Comparison of ENCODE assay signal across 9 mouse cellular contexts in the genomic region with DNA sequence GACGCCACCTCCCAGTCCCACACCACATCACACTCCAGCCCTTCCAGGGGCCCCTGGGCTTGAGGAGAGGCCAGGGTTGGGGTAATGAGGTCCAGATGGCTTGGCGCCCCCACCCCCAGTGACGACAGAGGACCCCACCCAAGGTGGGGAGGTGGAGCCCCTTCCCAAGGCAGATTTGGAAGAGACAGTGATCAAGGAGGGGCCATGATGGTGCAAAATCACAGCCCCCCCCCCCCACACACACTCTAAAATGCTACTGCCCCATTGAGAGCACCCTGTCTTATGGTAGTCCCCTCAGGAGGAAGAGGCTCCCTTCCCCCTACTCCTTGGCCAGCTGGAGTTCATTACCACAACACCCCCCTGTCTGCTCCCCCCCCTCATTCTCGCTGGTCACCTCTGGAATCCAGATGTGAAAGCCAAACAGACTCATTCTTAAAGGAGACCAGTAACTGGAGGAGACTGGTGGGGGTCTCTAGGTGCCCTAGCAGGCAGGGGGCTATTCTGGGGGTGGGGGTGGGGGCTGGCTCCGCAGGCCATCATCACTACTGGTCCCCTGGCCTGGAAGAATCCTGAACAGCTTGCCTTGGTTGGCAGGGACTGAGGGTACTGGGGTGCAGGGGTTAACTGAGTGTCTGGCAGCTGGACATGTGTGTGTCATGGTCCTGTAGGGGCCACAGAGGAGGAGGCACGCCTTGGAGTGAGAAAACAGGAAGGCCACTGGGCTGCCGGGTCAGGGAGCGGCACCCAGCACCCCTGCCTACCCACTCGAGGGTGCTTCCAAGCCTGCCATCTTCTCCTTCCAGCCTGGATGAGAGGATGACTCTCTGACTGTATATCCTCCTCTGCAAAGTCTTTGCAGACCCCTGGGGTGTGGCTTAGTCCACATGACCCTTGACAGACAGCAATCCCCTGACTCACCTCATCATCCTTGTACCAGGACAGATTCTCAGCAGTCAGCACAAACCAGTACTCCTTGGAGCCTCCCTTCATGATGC. TPM values are rescaled to one million over a fixed set of nuclear protein-coding genes. Genes with fewer than 3 reads are reported as not detected.
A peak's percentile ranks its signal among the peaks of the same experiment; 100 is the strongest.
DNase-seq lines count a peak whose midpoint lies in the region; ATAC-seq lines count a peak whose summit lies in the region.
"Had no signal": no experiment of that assay in that cellular context is flagged by ENCODE, and none has a peak within 500 bp of the region (broad histone marks: within the 10 kb centered on the region; RNA-seq: fewer than 3 reads in every experiment).

No protein-coding gene starts in this region.

- H3K27me3 ChIP-seq in embryonic facial prominence, embryonic 11.5 days (ENCODE audit: control insufficient read depth, insufficient read depth, low read length): no peaks in the 10 kb centered on the region
- peaks cover under 1% of the 10 kb centered on the region; the same call in 1 of the 2 replicates for H3K27me3 ChIP-seq in heart, embryonic 14.5 days (ENCODE audit: control insufficient read depth, insufficient read depth, low read length)

- 18% methylated on average over 9 of the region's 9 CpGs for WGBS in embryonic facial prominence, embryonic 11.5 days
- 29% methylated on average over 9 of the region's 9 CpGs for WGBS in heart, embryonic 14.5 days

- H3K4me1 ChIP-seq in embryonic facial prominence, embryonic 11.5 days (ENCODE audit: control insufficient read depth, insufficient read depth, low read length): peaks cover 19% of the 10 kb centered on the region
- peaks cover 29 to 32% of the 10 kb centered on the region in 2 experiments for H3K4me1 ChIP-seq in heart, embryonic 14.5 days (ENCODE audit: control insufficient read depth in 2 of 2, insufficient read depth in 2 of 2, low read length in 2 of 2)

- no peak overlapping the region for H3K4me3 ChIP-seq in embryonic facial prominence, embryonic 11.5 days (ENCODE audit: low read depth, low read length)
- no peak overlapping the region for H3K4me3 ChIP-seq in heart, embryonic 14.5 days (ENCODE audit: control insufficient read depth in 1 of 2, insufficient read depth in 1 of 2, low read depth in 1 of 2, low read length in 2 of 2)
- H3K4me3 ChIP-seq: myocyte had no signal

- H3K27ac ChIP-seq in embryonic facial prominence, embryonic 11.5 days (replicated peaks; ENCODE audit: low read depth, low read length): peak overlapping the region; percentile 100
- peak overlapping the region in 1 of 2 experiments; percentile 81; a peak in 2 of 4 replicates for H3K27ac ChIP-seq in heart, embryonic 14.5 days (replicated peaks in 1 of 2; ENCODE audit: control insufficient read depth in 1 of 2, insufficient read depth in 1 of 2, low read depth in 2 of 2, low read length in 2 of 2)

- H3K4me2 ChIP-seq in embryonic facial prominence, embryonic 11.5 days (ENCODE audit: low read depth, low read length): peak overlapping the region; percentile 27
- peak overlapping the region; percentile 13; the same call in 1 of the 2 replicates for H3K4me2 ChIP-seq in heart, embryonic 14.5 days (ENCODE audit: low read length)

- DNase-seq in kidney, postnatal 4 days: peak; percentile 51 to 71
- no peak for DNase-seq in kidney, adult 9 months
- DNase-seq in embryonic facial prominence, embryonic 11.5 days (ENCODE audit: low spot score): peak; percentile 92
- DNase-seq in lung, postnatal 14 days: peak; percentile 35
- no peak for DNase-seq in adrenal gland, adult 8-10 months
- no peak for DNase-seq in frontal cortex, postnatal 10 days (ENCODE audit: low spot score in 2 of 2)
- DNase-seq in urinary bladder, adult 2 months (ENCODE audit: low spot score): no peak

- H3K9ac ChIP-seq in embryonic facial prominence, embryonic 11.5 days (replicated peaks; ENCODE audit: low read length): peak overlapping the region; percentile 32; the same call in 1 of the 2 replicates
- no peak overlapping the region for H3K9ac ChIP-seq in heart, embryonic 14.5 days (ENCODE audit: low read length)

- no peaks in the 10 kb centered on the region for H3K9me3 ChIP-seq in embryonic facial prominence, embryonic 11.5 days (replicated peaks; ENCODE audit: control insufficient read depth, low read length)
- H3K9me3 ChIP-seq in heart, embryonic 14.5 days (ENCODE audit: control insufficient read depth, low read length): no peaks in the 10 kb centered on the region

- ATAC-seq in embryonic facial prominence, embryonic 11.5 days (replicated peaks; ENCODE audit: insufficient number of reproducible peaks, low FRiP score, low TSS enrichment, low read depth): peak; percentile 44
- ATAC-seq in heart, embryonic 14.5 days (ENCODE audit: insufficient number of reproducible peaks, insufficient read depth, low FRiP score, low read depth): no peak

- H3K36me3 ChIP-seq in embryonic facial prominence, embryonic 11.5 days (replicated peaks; ENCODE audit: control insufficient read depth, insufficient read depth, low read depth, low read length): no peaks in the 10 kb centered on the region
- no peaks in the 10 kb centered on the region for H3K36me3 ChIP-seq in heart, embryonic 14.5 days (ENCODE audit: control insufficient read depth, insufficient read depth, low read length)

RNA-seq across cellular contexts. Expression of a gene that starts 32.0 kb away (rescaled TPM):
- 392 and 406 TPM in 2 replicates for polyA plus RNA-seq in embryonic facial prominence, embryonic 11.5 days (2014; fragmentation: Nextera tagmentation; extraction: Ambion mirVana)
- 129 and 131 TPM in 2 replicates for polyA plus RNA-seq in heart, embryonic 14.5 days (2014; fragmentation: Nextera tagmentation; extraction: Ambion mirVana)
- total RNA-seq in adrenal gland, adult 8-10 months (2022): 100 to 1,000 TPM; 263 to 285 (median 273) TPM
- 248 TPM in 2 replicates for polyA plus RNA-seq in urinary bladder, adult 2 months (2012; rRNA removed)

RNA-seq across cellular contexts. Expression of a gene that starts 32.2 kb away (rescaled TPM):
- 41.1 and 46.0 TPM in 2 replicates for polyA plus RNA-seq in embryonic facial prominence, embryonic 11.5 days (2014; fragmentation: Nextera tagmentation; extraction: Ambion mirVana)
- 28.8 and 31.1 TPM in 2 replicates for polyA plus RNA-seq in heart, embryonic 14.5 days (2014; fragmentation: Nextera tagmentation; extraction: Ambion mirVana)
- total RNA-seq in adrenal gland, adult 8-10 months (2022): 100 to 1,000 TPM in 1 of 4 experiments, 10 to 100 TPM in 3; 71.6 to 115 (median 85.4) TPM
- polyA plus RNA-seq in urinary bladder, adult 2 months (2012; rRNA removed): 120 and 125 TPM in 2 replicates

RNA-seq across cellular contexts. Expression of a gene that starts 32.7 kb away (rescaled TPM):
- polyA plus RNA-seq in embryonic facial prominence, embryonic 11.5 days (2014; fragmentation: Nextera tagmentation; extraction: Ambion mirVana): 14.9 and 15.2 TPM in 2 replicates
- polyA plus RNA-seq in heart, embryonic 14.5 days (2014; fragmentation: Nextera tagmentation; extraction: Ambion mirVana): 19.3 and 22.6 TPM in 2 replicates
- 10 to 100 TPM; 68.4 to 97.0 (median 84.9) TPM for total RNA-seq in adrenal gland, adult 8-10 months (2022)
- 50.8 and 55.4 TPM in 2 replicates for polyA plus RNA-seq in urinary bladder, adult 2 months (2012; rRNA removed)

RNA-seq across cellular contexts. Expression of a gene that starts 33.3 kb away (rescaled TPM):
- polyA plus RNA-seq in embryonic facial prominence, embryonic 11.5 days (2014; fragmentation: Nextera tagmentation; extraction: Ambion mirVana): 31.0 and 35.3 TPM in 2 replicates
- 4.7 and 5.6 TPM in 2 replicates for polyA plus RNA-seq in heart, embryonic 14.5 days (2014; fragmentation: Nextera tagmentation; extraction: Ambion mirVana)
- total RNA-seq in adrenal gland, adult 8-10 months (2022): 10 to 100 TPM; 23.2 to 50.0 (median 34.4) TPM
- polyA plus RNA-seq in urinary bladder, adult 2 months (2012; rRNA removed): 99.6 and 113 TPM in 2 replicates

RNA-seq across cellular contexts. Expression of a gene that starts 59.9 kb away (rescaled TPM):
- polyA plus RNA-seq in embryonic facial prominence, embryonic 11.5 days (2014; fragmentation: Nextera tagmentation; extraction: Ambion mirVana): 57.2 and 64.2 TPM in 2 replicates
- polyA plus RNA-seq in heart, embryonic 14.5 days (2014; fragmentation: Nextera tagmentation; extraction: Ambion mirVana): 37.0 and 43.4 TPM in 2 replicates
- 100 to 1,000 TPM; 114 to 126 (median 125) TPM for total RNA-seq in adrenal gland, adult 8-10 months (2022)
- polyA plus RNA-seq in urinary bladder, adult 2 months (2012; rRNA removed): 54.3 and 70.5 TPM in 2 replicates

Comparison
In these comparisons a context has a peak if more than half of its experiments do, and no peak if none do; other contexts are left out.
1. DNase-seq: peak in kidney, postnatal 4 days (2 of 2), embryonic facial prominence, embryonic 11.5 days (single experiment) and lung, postnatal 14 days (single experiment); none in kidney, adult 9 months (single experiment), adrenal gland, adult 8-10 months (single experiment), frontal cortex, postnatal 10 days (0 of 2) and urinary bladder, adult 2 months (single experiment).